Mouse (Mus musculus): ENCODE measurements at regions not wholly inside any gene's neighbourhood (a gene's known extent, or its start where the extent isn't known, plus 50 kb on each side); places are given as distances from the start of the nearest gene placed in this dataset.

DNA sequence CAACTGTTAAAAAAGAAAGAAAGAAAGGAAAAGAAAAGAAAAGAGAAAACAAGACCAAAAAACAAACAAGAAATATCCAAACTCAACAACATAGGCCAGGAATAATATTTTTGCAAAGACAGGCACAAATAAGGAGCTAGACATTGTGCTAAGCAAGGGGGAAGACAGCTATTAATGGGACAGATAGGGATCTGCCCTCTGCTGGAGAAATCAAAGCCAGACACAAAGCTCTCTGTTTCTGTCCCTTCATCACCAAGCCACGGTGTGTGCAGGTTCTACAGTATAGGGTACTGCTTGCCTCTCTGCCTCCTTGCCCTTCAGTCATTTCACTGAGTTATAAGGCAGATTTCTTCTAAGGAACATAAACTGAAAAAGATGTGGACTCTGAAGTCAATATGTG is 57.8 kb upstream of the Chchd3 start:
- DNase-seq (ENCODE audit: low spot score), result no peak

DNA sequence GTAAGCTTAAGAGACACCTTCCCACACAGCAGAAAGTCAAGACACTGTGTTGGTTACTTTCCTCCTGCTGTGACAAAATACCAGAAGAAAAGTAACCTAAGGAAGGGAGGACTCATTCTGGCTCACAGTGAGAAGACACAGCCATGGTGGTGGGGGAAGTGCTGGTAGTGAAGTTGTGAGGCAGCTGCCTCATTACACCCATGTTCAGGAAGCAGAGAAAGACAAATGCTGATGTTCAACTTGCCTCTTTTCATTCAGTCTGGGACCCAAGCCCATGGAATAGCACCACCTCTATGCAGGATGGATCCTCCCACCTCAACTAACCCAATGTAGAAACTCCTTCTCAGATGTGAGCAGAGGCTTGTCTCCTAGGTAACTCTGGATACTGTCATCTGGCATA is 60.5 kb upstream of the Chchd3 start:
- DNase-seq (ENCODE audit: low spot score), result no peak

- peak; percentile 59 for DNase-seq (ENCODE audit: low spot score)
Observed at GRCm38 (mm10) chr6:33126574-33126973, 66.5 kb upstream of the Chchd3 start.

GRCm38 (mm10) chr6:33136906-33137305 is 76.8 kb upstream of the Chchd3 start:
- no peak for DNase-seq (ENCODE audit: low spot score)

DNA sequence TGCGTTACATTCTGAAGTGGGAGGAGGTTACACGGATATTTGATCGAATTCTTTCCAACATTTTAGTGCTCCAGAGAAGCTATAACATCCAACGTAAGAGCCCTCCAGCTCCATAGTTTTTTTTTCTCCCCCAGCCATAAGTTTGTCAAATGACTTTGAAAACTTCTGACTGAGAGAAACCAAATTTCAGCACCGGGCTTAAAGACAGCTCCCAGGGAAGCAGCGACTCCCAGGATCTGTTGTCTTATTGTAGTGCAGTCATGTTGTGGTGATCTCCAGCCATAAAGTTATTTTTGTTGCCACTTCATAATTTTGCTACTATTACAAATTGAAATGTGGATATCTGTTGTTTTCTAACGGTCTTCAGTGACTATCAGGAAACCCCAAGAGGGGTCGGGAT is 77.8 kb upstream of the Chchd3 start:
- DNase-seq (ENCODE audit: low spot score), result no peak

DNA sequence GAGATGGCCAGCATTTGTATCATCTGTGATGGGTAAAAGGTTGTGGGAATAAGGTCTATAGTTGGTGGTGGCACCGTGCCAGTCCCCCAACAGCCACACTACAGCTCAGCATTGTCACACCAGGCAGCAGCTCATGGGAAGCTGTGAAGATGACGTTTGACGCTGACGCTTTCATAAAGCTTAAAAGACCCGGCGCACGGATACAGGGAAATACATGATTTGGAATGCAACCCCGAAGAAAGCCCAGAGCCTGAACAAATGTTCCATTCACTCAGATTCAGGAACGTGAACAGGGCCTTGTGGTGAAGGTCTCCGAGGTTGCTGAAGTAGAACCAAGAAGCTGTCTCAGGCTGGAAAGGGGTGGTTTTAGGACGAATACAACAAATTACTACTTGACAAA is 82.4 kb upstream of the Exoc4 start:
- no peak for DNase-seq (ENCODE audit: low spot score)

- no peak for DNase-seq (ENCODE audit: low spot score)
Observed at GRCm38 (mm10) chr6:33173606-33174005, 75.3 kb upstream of the Exoc4 start.

- no peak for DNase-seq (ENCODE audit: low spot score)
Observed at GRCm38 (mm10) chr6:33174616-33175015, 74.3 kb upstream of the Exoc4 start.

GRCm38 (mm10) chr6:33189521-33190246 is 59.2 kb upstream of the Exoc4 start:
- no peak for DNase-seq (ENCODE audit: low spot score)

- DNase-seq (ENCODE audit: low spot score), result no peak
Observed at GRCm38 (mm10) chr6:33193823-33194222, 55.1 kb upstream of the Exoc4 start.
